Mouse (Mus musculus) G1E-ER4 (cell line): ENCODE results near the gene Osbpl8. TPM values are rescaled to one million over a fixed set of nuclear protein-coding genes. Genes with fewer than 3 reads are reported as not detected.
A peak's percentile ranks its signal among the peaks of the same experiment; 100 is the strongest.

Experiments used
- GATA1 ChIP-seq: IDR thresholded peaks from one replicate; pipeline ENCODE4 v1.8.0; 2012; ENCODE audit warnings: low read length, inconsistent platforms
- polyA plus RNA-seq: library from polyadenylated mRNA; stranded (reverse); fragments of >175 nt; gene quantifications from 2 replicates; pipeline ENCODE4 v1.2.3, GENCODE M21; 2012

Osbpl8 gene
- polyA plus RNA-seq = 6.5 and 6.6 TPM in 2 replicates

- no peak for TF ChIP-seq GATA1
Observed at GRCm38 (mm10) chr10:111164304-111165218, at the start of gene Osbpl8. Osbpl8 (plus strand) TSS chr10:111164752.

GRCm38 (mm10) chr10:111117198-111117845 is 47.2 kb upstream of the Osbpl8 start:
- no peak for TF ChIP-seq GATA1

- no peak for TF ChIP-seq GATA1
Observed at GRCm38 (mm10) chr10:111118292-111118691, 46.3 kb upstream of the Osbpl8 start.

- TF ChIP-seq GATA1 = no peak
Observed at GRCm38 (mm10) chr10:111118991-111119650, 45.4 kb upstream of the Osbpl8 start.

GRCm38 (mm10) chr10:111119756-111120155 is 44.8 kb upstream of the Osbpl8 start:
- no peak for TF ChIP-seq GATA1

GRCm38 (mm10) chr10:111122864-111123398 is 41.6 kb upstream of the Osbpl8 start:
- TF ChIP-seq GATA1 = no peak

GRCm38 (mm10) chr10:111124175-111124574 is 40.4 kb upstream of the Osbpl8 start:
- no peak for TF ChIP-seq GATA1

GRCm38 (mm10) chr10:111124767-111125315 is 39.7 kb upstream of the Osbpl8 start:
- peak; percentile 77 for TF ChIP-seq GATA1

GRCm38 (mm10) chr10:111127388-111127787 is 37.2 kb upstream of the Osbpl8 start:
- TF ChIP-seq GATA1 = no peak

GRCm38 (mm10) chr10:111128493-111128892 is 36.1 kb upstream of the Osbpl8 start:
- no peak for TF ChIP-seq GATA1

GRCm38 (mm10) chr10:111129867-111130620 is 34.5 kb upstream of the Osbpl8 start:
- TF ChIP-seq GATA1 = no peak

GRCm38 (mm10) chr10:111130872-111131271 is 33.7 kb upstream of the Osbpl8 start:
- no peak for TF ChIP-seq GATA1

- no peak for TF ChIP-seq GATA1
Observed at GRCm38 (mm10) chr10:111133271-111133670, 31.3 kb upstream of the Osbpl8 start.

- no peak for TF ChIP-seq GATA1
Observed at GRCm38 (mm10) chr10:111133936-111134335, 30.6 kb upstream of the Osbpl8 start.
